Mouse (Mus musculus) brain, adult 2 months (tissue): ENCODE data around the gene Mvk.

Experiments
- DNase-seq: peaks from one replicate; pipeline ENCODE4 v3.0.0; 2011; ENCODE audit warnings: low read depth, low spot score

The Mvk gene

GRCm38 (mm10) chr5:114443566-114444367 is at the start of gene Mvk, which contains the start of gene Mmab:
TSS of gene Mvk (plus strand) at chr5:114444269.
TSS of gene Mmab (minus strand) at chr5:114444060.
- peak; percentile 99 for DNase-seq

- no peak for DNase-seq
Measured at GRCm38 (mm10) chr5:114406592-114406991, 37.5 kb upstream of the Mvk start.

GRCm38 (mm10) chr5:114407269-114407668 is 36.8 kb upstream of the Mvk start:
- DNase-seq = peak; percentile 77

GRCm38 (mm10) chr5:114407810-114408209 is 36.3 kb upstream of the Mvk start:
- DNase-seq = no peak

GRCm38 (mm10) chr5:114408846-114409245 is 35.2 kb upstream of the Mvk start:
- no peak for DNase-seq

GRCm38 (mm10) chr5:114410429-114410828 is 33.6 kb upstream of the Mvk start:
- DNase-seq = no peak

GRCm38 (mm10) chr5:114412361-114412998 is 31.6 kb upstream of the Mvk start:
- DNase-seq = no peak

- no peak for DNase-seq
Measured at GRCm38 (mm10) chr5:114413067-114413735, 30.9 kb upstream of the Mvk start.

GRCm38 (mm10) chr5:114415606-114416005 is 28.5 kb upstream of the Mvk start:
- DNase-seq = no peak

GRCm38 (mm10) chr5:114416855-114417254 is 27.2 kb upstream of the Mvk start:
- peak; percentile 65 for DNase-seq

- no peak for DNase-seq
Measured at GRCm38 (mm10) chr5:114418541-114418940, 25.5 kb upstream of the Mvk start.

GRCm38 (mm10) chr5:114421561-114422298 is 22.3 kb upstream of the Mvk start:
- no peak for DNase-seq

- no peak for DNase-seq
Measured at GRCm38 (mm10) chr5:114422591-114422990, 21.5 kb upstream of the Mvk start.

- no peak for DNase-seq
Measured at GRCm38 (mm10) chr5:114423961-114424360, 20.1 kb upstream of the Mvk start.

GRCm38 (mm10) chr5:114426732-114427131 is 17.3 kb upstream of the Mvk start:
- no peak for DNase-seq

- DNase-seq = no peak
Measured at GRCm38 (mm10) chr5:114428621-114429020, 15.4 kb upstream of the Mvk start.

- DNase-seq = no peak
Measured at GRCm38 (mm10) chr5:114429781-114430180, 14.3 kb upstream of the Mvk start.

- no peak for DNase-seq
Measured at GRCm38 (mm10) chr5:114434359-114434758, 9.7 kb upstream of the Mvk start.

GRCm38 (mm10) chr5:114435588-114435987 is 8.5 kb upstream of the Mvk start:
- DNase-seq = no peak

- no peak for DNase-seq
Measured at GRCm38 (mm10) chr5:114444368-114444692, 261 bp downstream of the Mvk start.

GRCm38 (mm10) chr5:114449011-114449410 is 4.9 kb downstream of the Mvk start:
- DNase-seq = no peak

GRCm38 (mm10) chr5:114456287-114456686 is 12.2 kb downstream of the Mvk start:
- peak; percentile 92 for DNase-seq
